Mouse (Mus musculus): ENCODE measurements at regions not wholly inside any gene's neighbourhood (a gene's known extent, or its start where the extent isn't known, plus 50 kb on each side); places are given as distances from the start of the nearest gene placed in this dataset.

GRCm38 (mm10) chr15:37166744-37167143 is 159.2 kb upstream of the Zfp706 start:
- DNase-seq (ENCODE audit: low read depth, low spot score), result no peak

GRCm38 (mm10) chr15:37165887-37166507 is 158.4 kb upstream of the Zfp706 start:
- peak; percentile 78 for DNase-seq (ENCODE audit: low read depth, low spot score)

DNA sequence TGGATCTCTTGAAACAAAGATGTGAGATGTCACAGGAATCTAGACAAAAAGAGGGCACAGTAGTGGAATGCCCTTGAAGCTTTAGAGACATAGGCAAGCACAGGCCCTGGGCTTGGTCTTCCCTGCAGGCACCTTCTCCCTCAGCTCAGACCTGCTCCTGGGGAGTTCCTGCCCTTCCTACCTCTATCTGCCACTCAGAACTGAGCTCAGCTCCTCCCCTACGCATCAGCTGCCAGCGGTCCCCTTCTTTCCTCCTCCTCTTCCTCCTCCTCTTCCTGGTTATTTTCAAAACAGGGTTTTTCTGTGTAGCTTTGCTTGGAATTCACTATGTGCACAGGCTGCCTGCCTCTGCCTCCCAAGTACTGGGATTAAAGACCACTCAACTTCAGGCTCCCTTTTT is 157.6 kb upstream of the Zfp706 start:
- no peak for DNase-seq (ENCODE audit: low read depth, low spot score)

GRCm38 (mm10) chr15:37164191-37165135 is 156.9 kb upstream of the Zfp706 start:
- peak; percentile 22 for DNase-seq (ENCODE audit: low read depth, low spot score)

GRCm38 (mm10) chr15:37159956-37160355 is 152.4 kb upstream of the Zfp706 start:
- no peak for DNase-seq (ENCODE audit: low read depth, low spot score)

GRCm38 (mm10) chr15:37159349-37159748 is 151.8 kb upstream of the Zfp706 start:
- peak; percentile 63 for DNase-seq (ENCODE audit: low read depth, low spot score)

DNA sequence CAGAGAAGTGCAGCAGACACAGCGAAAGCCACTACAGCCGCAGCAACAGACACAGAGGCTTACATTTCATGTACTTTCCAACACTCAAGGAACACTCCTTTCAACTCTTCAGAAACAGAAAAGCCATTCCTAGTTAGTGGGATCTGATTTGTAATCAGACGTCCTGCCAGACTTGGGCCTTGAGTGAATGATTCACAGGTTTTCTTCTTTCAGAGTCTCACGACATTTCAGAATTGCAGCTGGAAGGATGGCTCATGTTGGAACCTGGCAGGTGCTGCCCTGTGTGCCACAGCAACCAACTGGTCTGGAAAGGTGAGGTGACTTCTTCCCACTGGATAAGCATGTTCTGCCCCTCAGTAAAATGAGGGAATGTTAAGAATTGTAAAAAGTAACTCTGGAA is 149.8 kb upstream of the Zfp706 start:
- no peak for DNase-seq (ENCODE audit: low read depth, low spot score)

GRCm38 (mm10) chr15:37154934-37155333 is 147.4 kb upstream of the Zfp706 start:
- no peak for DNase-seq (ENCODE audit: low read depth, low spot score)

DNA sequence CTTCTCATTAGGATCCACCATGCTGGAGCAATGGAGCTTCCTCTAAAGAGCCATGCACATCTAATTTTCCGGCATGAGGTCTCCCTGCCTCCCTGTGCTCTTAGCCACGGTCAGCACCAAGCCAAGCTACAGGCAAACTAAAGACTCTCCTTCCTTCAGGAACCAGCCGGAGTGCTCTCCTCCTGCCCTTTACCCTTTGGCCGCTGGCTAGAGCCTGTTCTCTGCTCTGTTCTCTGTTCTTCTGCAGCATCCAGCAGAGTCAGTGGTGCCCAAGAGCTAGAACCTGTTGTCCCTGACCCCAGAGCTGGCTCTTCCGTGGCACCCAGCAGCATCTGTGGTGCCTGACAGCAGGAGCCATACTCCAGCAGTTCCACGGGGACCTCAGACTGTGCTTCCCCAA is 145.6 kb upstream of the Zfp706 start:
- no peak for DNase-seq (ENCODE audit: low read depth, low spot score)

- DNase-seq (ENCODE audit: low read depth, low spot score), result peak; percentile 71
Measured at GRCm38 (mm10) chr15:37135590-37136164, 128.1 kb upstream of the Zfp706 start.

- peak; percentile 20 for DNase-seq (ENCODE audit: low read depth, low spot score)
Measured at GRCm38 (mm10) chr15:37134913-37135589, 127.5 kb upstream of the Zfp706 start.

GRCm38 (mm10) chr15:37134386-37134785 is 126.8 kb upstream of the Zfp706 start:
- peak; percentile 9 for DNase-seq (ENCODE audit: low read depth, low spot score)

DNA sequence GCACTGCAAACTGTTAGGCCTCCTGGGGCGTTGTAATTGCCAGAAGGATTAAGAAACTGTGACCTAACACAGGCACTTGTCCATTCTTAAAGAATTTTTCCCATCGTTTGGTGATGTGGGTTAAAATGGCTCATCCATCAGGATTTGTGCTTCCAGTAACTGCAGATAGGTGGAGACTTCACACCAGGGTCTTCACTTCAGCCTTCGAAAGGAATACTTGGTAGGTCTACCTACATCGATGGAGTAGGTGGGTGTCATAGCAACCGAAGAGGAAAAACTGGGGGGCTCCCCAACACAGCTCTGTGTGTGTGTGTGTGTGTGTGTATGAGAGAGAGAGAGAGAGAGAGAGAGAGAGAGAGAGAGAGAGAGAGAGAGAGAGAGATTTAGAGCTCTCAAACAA is 126.3 kb upstream of the Zfp706 start:
- peak; percentile 48 for DNase-seq (ENCODE audit: low read depth, low spot score)

- no peak for DNase-seq (ENCODE audit: low read depth, low spot score)
Measured at GRCm38 (mm10) chr15:37127681-37128080, 120.1 kb upstream of the Zfp706 start.

DNA sequence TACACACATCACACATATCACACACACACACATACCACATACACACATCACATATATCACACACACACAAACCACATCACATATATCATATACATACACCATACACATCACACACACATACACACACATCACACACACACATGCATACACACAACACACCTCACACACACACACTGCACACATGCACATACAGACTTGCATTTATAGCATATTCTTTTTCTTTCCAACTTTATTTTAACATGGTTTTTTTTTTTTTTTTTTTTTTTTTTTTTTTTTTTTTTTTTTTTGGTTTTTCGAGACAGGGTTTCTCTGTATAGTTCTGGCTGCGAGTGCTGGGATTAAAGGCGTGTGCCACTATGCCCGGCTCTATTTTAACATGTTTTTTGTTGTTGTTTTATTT is 119.6 kb upstream of the Zfp706 start:
- DNase-seq (ENCODE audit: low read depth, low spot score), result no peak

DNA sequence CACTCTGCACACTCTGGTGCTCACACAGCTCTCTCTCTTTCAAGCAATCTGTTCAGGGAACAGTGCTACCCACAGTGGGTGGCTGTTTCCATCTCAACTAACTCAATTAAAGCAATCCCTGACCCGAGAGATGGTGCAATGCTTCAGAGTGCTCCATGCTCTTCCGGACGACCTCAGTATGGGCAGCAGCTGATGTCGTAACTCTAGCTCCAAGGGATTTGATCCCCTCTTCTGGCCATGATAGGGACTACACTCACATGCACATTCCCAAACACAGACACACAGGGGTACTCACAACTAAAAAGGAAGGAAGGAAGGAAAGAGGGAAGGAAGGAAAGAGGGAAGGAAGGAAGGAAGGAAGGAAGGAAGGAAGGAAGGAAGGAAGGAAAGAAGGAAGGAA is 118.2 kb upstream of the Zfp706 start:
- DNase-seq (ENCODE audit: low read depth, low spot score), result peak; percentile 71

- DNase-seq (ENCODE audit: low read depth, low spot score), result no peak
Measured at GRCm38 (mm10) chr15:37124951-37125350, 117.4 kb upstream of the Zfp706 start.

GRCm38 (mm10) chr15:37124299-37124698 is 116.7 kb upstream of the Zfp706 start:
- no peak for DNase-seq (ENCODE audit: low read depth, low spot score)

DNA sequence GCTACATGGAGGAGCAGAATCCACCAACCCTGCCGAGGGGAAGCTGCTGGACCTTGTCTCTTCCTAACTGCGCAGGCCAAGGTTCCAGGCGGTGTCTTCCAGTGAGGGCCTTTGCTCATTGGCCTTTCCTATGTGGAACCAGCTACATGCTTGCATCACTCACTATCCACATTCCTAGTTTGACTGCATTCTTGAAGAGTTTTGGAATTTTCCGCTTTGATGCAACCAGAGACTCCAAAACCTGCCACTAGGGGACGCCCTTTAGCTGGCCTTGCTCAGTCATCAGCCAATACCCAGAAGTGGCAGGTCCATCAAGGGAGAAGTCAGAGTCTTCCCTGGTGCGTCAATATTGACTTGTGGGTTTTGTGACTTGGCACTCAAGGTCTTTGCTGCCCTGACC is 112.8 kb upstream of the Zfp706 start:
- peak; percentile 92 for DNase-seq (ENCODE audit: low read depth, low spot score)

GRCm38 (mm10) chr15:37114119-37114518 is 106.5 kb upstream of the Zfp706 start:
- peak; percentile 85 for DNase-seq (ENCODE audit: low read depth, low spot score)

GRCm38 (mm10) chr15:37110462-37110861 is 102.9 kb upstream of the Zfp706 start:
- no peak for DNase-seq (ENCODE audit: low read depth, low spot score)

DNA sequence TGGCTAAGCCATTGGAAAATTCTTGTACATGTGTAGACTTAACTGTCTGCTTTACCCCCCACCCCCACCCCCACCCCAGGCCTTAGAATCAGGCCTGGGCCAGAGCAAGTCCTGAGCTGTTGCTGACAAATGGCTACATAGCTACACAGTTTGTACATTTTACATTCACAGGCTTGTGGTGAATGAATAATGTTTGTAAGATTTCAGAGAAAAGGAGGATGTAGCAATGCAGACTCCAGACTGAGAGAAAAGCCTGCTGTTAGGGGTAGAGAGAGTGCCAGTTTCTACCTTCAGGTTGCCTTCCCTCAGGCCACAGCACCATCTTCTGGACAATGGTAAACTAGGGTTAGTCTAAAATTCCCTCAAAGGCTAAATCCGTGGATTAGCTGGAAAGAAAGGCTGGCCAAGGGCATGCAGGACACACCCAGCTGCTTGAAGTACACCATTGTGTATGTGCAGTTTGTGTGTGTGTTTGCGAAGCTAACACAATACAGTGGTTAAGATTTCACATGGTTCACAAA is 94.5 kb upstream of the Zfp706 start:
- peak; percentile 65 for DNase-seq (ENCODE audit: low read depth, low spot score)
